Mouse (Mus musculus): ENCODE measurements around the gene Coro1c.
"Not testable (repeated sequence)": the region's sequence is repeated elsewhere in the genome, so short reads cannot be mapped to it uniquely, and the experiment has no call there.

Coro1c gene

GRCm38 (mm10) chr5:113828481-113828880, 80.1 kb downstream of the Coro1c start:
- DNase-seq (ENCODE audit: low spot score): no peak

- DNase-seq (ENCODE audit: low spot score): no peak
These were observed 80.6 kb downstream of the Coro1c start for GRCm38 (mm10) chr5:113827991-113828411.

- no peak for DNase-seq (ENCODE audit: low spot score)
These were observed 81.9 kb downstream of the Coro1c start for GRCm38 (mm10) chr5:113826619-113827018.

- DNase-seq (ENCODE audit: low spot score): no peak
These were observed 83.0 kb downstream of the Coro1c start for GRCm38 (mm10) chr5:113825558-113825957.

- DNase-seq (ENCODE audit: low spot score): no peak
These were observed 84.3 kb downstream of the Coro1c start for GRCm38 (mm10) chr5:113824228-113824627.

GRCm38 (mm10) chr5:113818572-113818971, 90.0 kb downstream of the Coro1c start:
- no peak for DNase-seq (ENCODE audit: low spot score)

- no peak for DNase-seq (ENCODE audit: low spot score)
These were observed 92.9 kb downstream of the Coro1c start for GRCm38 (mm10) chr5:113815638-113816152.

- no peak for DNase-seq (ENCODE audit: low spot score)
These were observed 93.5 kb downstream of the Coro1c start for GRCm38 (mm10) chr5:113815041-113815389.

GRCm38 (mm10) chr5:113814111-113815040, 94.2 kb downstream of the Coro1c start:
- no peak for DNase-seq (ENCODE audit: low spot score)

- DNase-seq (ENCODE audit: low spot score): no peak
These were observed 95.0 kb downstream of the Coro1c start for GRCm38 (mm10) chr5:113813608-113814007.

GRCm38 (mm10) chr5:113812638-113813037, 95.9 kb downstream of the Coro1c start:
- no peak for DNase-seq (ENCODE audit: low spot score)

- not testable (repeated sequence) for DNase-seq (ENCODE audit: low spot score)
These were observed 96.6 kb downstream of the Coro1c start for GRCm38 (mm10) chr5:113811824-113812420.

GRCm38 (mm10) chr5:113810111-113810510, 98.4 kb downstream of the Coro1c start:
- DNase-seq (ENCODE audit: low spot score): no peak

GRCm38 (mm10) chr5:113808177-113808576, 100.4 kb downstream of the Coro1c start:
- DNase-seq (ENCODE audit: low spot score): no peak

- DNase-seq (ENCODE audit: low spot score): no peak
These were observed 100.8 kb downstream of the Coro1c start for GRCm38 (mm10) chr5:113807712-113808111.

GRCm38 (mm10) chr5:113806414-113806813, 102.1 kb downstream of the Coro1c start:
- no peak for DNase-seq (ENCODE audit: low spot score)

- no peak for DNase-seq (ENCODE audit: low spot score)
These were observed 103.3 kb downstream of the Coro1c start for GRCm38 (mm10) chr5:113805301-113805700.

GRCm38 (mm10) chr5:113804395-113804966, 104.1 kb downstream of the Coro1c start:
- DNase-seq (ENCODE audit: low spot score): no peak

GRCm38 (mm10) chr5:113800280-113800679, 108.3 kb downstream of the Coro1c start, which contains the start of gene Tmem119:
TSS of gene Tmem119 (minus strand) at chr5:113800516.
- no peak for DNase-seq (ENCODE audit: low spot score)

GRCm38 (mm10) chr5:113799691-113800090, 108.9 kb downstream of the Coro1c start:
- DNase-seq (ENCODE audit: low spot score): no peak

GRCm38 (mm10) chr5:113798525-113798924, 110.0 kb downstream of the Coro1c start:
- no peak for DNase-seq (ENCODE audit: low spot score)

- no peak for DNase-seq (ENCODE audit: low spot score)
These were observed 111.2 kb downstream of the Coro1c start for GRCm38 (mm10) chr5:113797149-113797882.
